Mouse (Mus musculus) spleen, embryonic (tissue): Measurements from ENCODE around the gene Ppp2r5e.

Experiments
- CTCF ChIA-PET: fragments of 350-600 bp; sonication (Branson Sonifier 250); formaldehyde crosslinking; loops from one replicate; lab custom pipeline; 2022; lab: Charles Lee

The Ppp2r5e gene

DNA sequence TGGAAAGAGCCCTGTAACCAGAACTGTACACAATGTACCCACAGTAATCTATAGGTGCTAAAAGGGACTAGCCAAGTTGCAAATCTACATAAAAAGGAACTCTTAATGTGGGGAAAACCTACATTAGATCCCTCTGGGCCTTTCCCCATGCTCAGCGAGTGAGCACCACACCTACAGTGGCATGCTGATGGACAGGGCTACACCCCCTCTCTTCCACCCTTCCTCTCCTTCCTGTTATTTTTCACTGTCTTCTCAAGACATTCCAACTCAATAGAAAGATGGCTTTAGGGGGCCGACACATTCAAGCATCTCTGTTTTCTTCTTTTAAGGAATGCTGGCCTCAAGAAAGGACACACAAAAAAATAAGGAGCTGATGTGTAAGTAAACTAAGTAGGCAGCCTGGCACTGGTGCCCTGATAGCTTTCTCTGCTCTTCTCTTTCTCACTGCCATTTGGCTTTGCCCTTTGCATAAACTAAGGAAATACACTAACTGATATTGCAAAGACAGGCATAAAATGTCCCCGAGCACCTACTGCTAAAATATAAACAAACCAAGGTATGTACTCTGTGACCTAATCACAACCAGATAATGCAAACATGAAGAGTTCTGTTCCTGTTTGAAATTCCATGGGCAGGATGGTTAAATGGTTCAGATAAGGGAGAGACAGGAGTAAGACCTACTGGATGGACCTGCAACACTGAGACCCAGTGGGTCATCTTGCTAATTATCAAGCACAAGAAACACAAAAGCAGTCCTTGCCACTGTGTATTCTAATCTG lies 103.3 kb downstream of the Ppp2r5e start:
- CTCF ChIA-PET, result no interaction called here

DNA sequence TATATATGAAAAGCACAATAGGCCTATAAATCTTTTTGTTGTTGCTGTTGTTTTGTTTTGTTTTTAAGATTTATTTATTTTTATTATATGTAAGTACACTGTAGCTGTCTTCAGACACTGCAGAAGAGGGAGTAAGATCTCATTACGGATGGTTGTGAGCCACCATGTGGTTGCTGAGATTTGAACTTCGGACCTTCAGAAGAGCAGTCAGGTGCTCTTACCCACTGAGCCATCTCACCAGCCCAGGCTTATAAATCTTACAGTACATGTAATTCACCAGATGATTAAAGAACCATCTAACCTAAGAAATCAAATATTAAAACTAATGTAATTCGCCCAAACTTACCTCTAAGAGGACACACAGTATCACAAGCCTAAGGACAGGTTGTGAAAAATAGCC lies 103.9 kb downstream of the Ppp2r5e start:
- CTCF ChIA-PET, result interaction anchor here (0.8 kb wide), 1 partner anchor 52 kb away, joined by 3 read pairs; no protein-coding TSS in a partner anchor

DNA sequence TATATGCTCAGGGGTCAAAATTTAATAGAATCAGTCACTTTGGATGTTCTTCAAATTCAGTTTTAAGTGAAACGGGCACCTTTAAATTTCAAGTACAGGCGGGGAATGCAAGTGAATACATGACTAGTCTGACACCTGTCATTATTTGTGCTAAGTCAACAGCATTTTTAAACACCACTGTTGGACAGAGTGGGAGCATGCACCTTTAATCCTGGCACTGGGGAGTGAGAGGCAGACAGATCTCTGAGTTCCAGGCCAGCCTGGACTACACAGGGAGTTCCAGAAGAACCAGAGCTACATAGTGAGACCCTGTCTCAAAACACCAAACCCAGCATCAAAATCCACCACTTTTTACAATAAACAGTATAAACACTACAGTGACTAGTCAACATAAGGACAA lies 108.5 kb downstream of the Ppp2r5e start:
- CTCF ChIA-PET, result no interaction called here

DNA sequence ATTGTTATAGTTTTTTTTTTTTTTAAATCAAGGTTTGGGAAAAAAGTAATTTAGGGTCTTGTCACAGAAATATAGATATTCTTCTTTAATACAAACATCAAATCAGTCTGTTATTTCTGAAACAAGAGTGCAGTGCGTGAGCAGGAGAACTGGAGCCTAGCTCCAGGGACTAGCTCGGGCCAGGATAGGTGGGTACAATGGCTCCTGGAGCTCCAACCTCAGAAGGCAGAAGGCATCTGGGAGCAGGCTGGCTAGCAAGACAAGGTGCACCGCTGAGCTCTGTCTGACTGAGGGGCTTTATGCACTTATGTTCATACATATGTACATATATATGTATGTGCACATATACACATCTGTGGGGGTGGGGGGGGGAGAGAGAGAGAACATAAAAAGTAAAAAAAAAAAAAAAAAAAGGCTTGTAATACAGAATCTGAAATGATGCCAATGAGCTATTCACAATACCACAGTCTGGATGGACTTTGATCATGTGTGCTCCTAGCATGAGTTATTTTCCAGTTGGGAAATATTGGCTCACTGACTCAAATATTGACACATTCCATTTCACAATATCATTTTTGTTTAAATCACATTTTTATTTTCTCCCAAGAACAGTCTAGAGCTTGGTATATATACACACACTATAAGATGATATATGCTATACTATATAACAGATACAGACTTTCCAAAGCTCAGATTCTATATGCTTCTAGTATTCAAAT lies 109.3 kb downstream of the Ppp2r5e start:
- CTCF ChIA-PET, result interaction anchor here (0.7 kb wide), 1 partner anchor 40 kb away, joined by 12 read pairs; no protein-coding TSS in a partner anchor

DNA sequence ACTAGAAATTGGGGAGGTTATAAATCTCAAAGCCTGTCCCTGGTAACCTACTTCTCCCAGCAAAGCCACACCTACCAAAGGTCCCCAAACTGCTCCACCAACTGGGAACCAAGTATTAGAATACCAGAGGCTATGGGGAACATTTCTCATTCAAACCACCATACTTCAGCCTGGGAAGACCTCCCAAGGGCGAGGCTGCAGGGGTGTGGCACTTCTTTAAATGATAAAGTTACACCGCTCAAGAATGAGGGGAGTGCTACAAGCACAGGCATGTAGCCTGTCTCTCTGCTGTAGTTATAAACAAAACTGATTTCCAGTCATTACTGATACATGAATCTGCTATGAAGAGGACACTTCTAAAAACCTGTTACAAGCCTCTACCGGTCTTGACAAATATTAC lies 113.3 kb downstream of the Ppp2r5e start:
- CTCF ChIA-PET, result no interaction called here

DNA sequence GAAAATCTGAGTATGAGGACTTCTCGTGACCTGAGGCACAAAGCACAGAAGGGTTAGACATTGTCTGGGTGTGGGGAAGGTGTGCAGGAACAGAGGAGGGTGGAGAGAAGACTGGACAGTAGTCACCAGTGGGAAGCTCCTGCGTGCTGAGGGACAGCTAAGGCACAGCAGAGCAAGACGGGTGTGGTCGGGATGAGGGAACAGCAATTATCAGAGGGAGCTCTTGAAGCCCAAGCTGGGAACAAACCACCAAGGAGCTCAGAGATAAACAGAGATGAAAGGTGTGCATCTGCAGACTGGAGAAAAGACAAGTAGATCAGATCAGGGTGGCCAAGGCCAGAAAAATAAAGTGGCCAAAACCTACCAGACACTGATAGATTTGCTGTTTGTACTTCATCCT lies 114.0 kb downstream of the Ppp2r5e start:
- CTCF ChIA-PET, result no interaction called here

DNA sequence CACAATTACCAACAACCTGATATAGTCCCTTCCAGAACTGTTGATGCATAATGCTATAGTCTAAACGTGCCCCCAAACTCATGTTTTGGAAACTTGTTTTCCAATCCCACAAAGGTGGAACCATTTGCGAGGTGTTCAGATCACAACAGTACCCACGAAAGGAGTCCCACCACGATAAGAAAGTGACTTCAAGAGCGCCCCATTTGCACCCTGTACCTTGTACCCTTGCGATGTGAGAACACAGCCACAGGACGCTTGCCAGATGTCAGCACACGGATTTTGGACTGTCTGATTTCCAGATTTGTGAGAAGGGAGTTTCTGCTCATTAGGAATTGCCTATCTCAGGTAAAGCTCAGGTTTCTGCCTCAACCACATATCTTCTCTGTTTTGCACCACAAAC lies 116.0 kb downstream of the Ppp2r5e start:
- CTCF ChIA-PET, result no interaction called here

DNA sequence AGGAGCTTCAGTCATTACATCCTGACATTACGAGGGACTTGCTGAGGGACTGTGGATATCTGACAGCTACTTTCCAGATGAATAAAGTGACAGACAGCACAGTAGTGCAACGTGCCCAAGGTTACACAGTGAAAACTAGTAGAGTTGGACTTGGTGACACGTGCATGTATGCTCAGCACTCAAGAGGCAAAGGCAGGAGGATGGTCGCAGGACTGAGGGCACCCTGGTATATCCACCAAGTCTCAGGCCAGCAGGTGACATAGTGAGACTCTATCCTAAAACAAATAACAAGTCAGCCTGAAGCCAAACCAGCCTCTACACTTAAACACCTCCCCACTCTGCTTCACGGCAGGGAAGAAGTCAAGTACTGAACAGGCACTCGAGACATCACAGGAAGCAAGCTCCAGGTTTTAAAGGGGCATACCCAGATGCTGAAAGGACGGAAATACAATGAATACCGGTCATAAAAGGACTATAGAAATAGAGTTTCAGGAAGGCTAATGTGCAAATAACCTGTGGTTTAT lies 116.6 kb downstream of the Ppp2r5e start:
- CTCF ChIA-PET, result no interaction called here

DNA sequence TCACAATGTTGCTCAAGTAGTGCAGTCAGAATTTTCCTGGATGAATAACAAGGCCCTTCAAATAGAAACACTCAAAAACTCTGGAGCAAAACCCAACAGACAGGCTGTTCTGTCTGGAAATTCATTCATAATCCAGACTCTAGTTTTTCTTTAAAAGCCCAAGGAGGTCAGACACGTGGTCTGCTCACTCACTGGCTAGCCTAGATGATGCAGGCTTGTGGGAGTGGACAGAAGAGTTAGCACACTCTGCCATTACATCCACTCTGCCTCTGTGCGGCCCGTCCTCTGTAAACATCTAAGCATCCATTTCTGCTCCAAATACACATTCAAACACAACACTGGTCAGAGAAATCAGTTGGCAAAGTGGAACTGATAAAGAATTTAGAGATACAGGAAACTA lies 117.4 kb downstream of the Ppp2r5e start:
- CTCF ChIA-PET, result no interaction called here

DNA sequence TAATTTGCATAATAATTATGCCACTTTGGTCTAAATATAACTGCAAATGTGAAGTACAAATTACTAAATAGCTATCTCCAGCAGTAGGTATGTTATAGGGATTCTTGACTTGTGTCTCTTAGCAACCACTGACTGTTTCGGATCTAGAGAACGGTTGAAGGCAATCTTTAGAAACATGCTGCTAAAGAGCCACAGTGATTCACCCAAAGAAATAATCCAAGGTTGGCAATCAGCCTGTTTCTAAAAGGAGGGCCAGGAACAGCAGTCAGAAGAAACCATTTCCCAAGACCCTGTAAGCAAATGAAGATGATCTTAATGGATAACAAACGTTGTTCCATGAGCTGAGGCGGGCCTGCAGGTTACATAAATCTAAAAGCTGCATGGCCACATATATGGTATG lies 117.9 kb downstream of the Ppp2r5e start:
- CTCF ChIA-PET, result no interaction called here

DNA sequence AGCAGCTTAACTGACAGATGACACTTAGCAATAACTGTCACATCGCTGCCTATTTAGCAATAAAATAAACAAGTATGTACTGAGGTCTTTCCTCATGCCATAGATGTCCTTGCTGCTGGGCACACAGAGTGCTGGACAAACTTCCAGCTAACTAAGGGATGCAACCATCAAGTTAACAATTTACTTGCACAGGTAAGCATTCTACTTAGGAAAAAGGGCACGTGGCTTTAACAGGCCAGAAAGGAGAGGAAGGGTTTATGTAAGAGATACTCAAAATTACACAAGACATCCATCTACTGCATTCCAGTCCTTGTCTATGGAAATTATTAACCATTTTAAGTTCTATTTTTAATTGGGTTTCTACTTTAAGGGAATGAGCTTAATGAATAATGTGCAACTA lies 123.0 kb downstream of the Ppp2r5e start:
- CTCF ChIA-PET, result interaction anchor here (0.5 kb wide), 1 partner anchor 85 kb away, joined by 3 read pairs; no protein-coding TSS in a partner anchor

DNA sequence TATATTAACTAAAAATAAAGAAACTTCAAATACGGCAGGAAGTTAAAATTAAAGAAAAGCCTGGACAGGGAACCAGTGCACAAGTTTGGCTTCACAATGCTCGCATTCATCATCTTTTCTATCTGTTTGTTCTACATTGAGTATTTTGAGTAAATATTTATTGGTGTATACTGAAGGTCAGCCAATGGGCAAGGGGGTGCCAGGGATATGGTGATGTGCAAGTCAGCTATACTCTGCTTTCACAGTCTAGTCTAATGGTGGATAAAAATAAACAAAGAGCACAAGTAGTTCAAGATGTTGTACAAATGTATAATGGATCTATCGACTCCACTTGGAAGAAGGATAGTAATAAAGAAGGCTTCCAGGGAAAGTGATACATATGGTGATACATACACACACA lies 123.9 kb downstream of the Ppp2r5e start:
- CTCF ChIA-PET, result no interaction called here

DNA sequence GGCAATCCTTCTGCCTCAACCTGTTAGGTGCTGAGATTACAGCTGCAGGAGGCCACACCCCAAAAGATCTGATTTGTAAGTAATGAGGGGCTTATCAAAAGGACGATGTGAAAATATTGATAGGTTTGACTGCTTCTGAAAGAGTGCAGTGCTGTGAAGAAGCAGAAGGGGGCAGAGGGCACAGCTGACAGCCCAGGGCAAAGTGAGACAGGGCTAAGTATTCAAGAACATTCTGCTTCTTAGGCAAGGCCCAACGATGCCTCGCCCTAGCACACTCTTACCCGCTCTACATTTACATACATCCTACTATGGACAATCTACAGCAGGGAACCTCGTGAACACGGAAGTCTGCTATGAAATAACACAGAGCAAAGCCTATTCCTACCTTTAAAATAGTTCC lies 128.2 kb downstream of the Ppp2r5e start:
- CTCF ChIA-PET, result interaction anchor here (0.7 kb wide), 1 partner anchor 713 kb away, joined by 3 read pairs; no protein-coding TSS in a partner anchor

DNA sequence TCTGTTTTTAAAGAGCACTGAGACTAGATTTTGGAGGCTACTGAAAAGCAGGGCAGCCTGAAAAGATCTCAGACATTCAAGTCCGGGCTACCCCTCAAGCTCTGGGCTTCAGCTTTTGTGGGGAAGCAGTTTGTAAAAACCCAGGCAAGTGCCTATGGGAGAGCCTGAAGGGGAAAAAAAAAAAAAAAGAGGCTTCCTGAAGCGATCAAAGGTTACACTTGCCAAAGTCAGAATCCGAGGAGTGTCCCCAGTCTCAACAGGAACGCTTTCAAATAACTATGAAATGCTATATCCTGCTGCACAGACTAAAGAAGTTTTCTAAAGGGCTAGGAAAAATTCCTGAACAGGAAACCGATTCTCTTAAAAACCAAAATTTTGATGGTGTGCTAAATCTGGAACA lies 128.9 kb downstream of the Ppp2r5e start:
- CTCF ChIA-PET, result interaction anchor here (0.7 kb wide), 3 partner anchors 19 to 874 kb away, joined by 3 to 12 read pairs (median 4); no protein-coding TSS in a partner anchor

DNA sequence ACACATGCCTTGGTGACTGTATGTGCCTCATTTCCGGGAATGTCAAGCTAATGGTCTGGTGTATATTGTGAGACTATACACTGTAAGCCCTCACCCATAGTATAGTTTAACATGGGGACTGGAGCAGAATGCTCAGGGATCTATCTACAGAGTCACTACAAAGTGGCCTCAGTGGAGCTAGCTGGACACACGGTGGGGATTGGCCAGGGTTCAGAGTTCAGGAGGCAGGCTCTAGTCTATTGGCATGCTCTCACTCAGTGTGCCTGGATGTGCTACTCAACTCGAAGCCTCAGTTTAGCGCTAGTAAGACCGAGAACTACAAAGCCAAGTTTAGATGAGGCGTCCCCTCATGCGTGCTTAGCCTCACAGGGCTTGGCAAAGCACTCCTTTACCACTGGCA lies 129.8 kb downstream of the Ppp2r5e start:
- CTCF ChIA-PET, result interaction anchor here (0.7 kb wide), 1 partner anchor 875 kb away, joined by 4 read pairs; no protein-coding TSS in a partner anchor

DNA sequence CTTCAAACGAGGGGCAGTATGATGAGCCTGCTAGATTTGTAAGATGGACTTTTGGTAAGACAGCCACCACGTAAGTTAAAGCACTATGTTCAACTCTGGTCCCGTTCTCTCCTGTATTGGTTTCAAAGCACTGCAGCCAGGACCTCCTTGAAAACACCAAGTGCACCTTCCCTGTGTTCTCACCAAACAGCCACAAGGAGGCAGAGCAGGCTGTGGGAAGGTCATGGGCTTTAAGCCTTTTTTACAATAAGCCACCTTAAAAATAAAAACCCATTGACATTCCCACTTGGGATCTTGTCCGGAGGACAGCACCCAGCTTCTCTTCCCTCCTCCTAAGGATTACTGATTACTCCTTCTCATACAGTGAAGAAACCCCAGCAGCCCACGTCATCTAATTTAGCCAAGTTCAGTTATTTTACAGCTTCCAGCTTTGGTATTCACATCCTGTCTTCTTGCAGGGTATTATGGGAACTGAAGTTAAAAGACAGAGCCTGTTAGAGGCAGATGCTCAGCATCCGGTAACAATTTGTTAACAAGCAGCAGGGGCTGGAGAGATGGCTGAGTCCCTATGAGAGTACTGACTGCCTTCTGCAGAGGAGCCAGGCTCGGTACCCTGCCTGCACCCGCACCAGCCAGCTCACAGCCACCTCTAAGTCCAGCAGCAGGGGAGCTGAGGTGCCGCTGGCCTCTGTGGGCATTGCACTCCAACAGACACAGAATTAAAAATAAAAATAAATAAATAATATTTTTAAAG lies 131.9 kb downstream of the Ppp2r5e start:
- CTCF ChIA-PET, result no interaction called here

DNA sequence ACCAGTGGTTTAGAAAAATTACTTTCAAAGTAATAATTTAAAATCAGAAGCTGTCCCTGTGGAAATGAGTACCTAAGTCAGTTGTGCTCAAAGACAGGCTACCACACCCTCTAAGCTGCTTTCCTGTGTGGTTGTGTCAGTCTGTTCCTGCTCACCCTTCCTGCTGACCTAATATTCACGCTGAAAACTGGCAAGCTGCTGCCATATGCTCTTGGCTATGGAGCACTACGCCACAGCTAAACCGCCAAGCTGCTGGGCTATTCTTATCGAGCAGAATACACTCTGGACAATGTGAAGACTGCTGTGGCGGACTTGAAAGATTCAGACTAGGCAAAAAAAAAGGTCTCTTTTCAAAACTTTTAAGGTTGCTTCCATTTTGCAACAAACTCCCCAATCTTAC lies 135.5 kb downstream of the Ppp2r5e start:
- CTCF ChIA-PET, result no interaction called here

DNA sequence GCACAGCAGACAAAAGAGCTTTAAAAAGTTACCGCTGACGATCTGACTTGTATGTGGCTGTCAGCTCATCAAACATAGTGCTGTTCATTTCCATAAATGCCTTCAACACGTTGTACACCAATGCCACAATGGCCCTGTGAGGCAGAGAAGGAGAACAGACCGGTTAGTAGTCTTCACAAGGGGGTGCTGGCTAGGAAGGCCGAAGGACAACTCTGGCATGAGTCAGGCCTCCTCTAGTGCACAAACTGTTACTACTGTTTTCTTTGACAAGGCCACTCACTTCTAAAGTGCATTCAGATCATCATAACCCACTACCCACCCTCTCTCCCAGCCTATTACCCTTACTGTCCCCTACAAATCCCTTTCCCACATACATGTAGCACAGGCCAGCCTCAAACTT lies 136.4 kb downstream of the Ppp2r5e start:
- CTCF ChIA-PET, result no interaction called here

DNA sequence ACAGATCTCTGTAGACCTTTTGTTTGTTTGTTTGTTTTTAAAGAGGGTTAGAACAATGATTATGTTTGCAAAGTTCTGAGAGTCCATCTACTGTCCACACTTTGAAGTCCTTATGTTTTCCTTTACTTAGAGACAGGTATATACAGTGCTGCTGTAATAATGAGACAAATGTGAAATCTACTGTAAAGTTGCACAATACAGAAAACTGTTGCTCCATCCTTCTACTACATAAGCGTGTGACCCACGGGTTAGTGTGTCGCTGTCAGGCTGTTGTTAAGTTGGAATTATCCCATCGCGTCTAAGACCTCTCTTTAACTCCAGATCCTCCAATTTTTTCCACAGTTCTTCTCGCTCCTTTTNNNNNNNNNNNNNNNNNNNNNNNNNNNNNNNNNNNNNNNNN lies 142.6 kb downstream of the Ppp2r5e start:
- CTCF ChIA-PET, result no interaction called here

DNA sequence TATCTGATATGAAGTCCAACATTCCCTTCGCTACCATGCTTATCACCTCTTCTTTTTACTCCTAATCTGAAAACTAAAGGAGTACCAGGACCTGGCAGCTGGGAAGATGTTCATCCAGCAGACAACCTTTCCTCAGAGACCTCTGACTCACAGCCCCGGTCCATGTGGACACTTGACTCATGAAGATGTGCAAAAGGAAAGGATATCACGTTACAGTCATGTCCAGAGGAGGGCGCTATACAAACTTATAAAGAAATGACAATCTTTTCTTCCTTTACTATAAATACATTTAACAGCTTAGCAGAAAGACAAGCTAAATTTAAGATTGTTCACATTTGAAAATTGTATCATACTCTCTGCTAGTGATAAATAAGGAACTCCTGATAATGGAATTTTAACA lies 143.0 kb downstream of the Ppp2r5e start:
- CTCF ChIA-PET, result no interaction called here

DNA sequence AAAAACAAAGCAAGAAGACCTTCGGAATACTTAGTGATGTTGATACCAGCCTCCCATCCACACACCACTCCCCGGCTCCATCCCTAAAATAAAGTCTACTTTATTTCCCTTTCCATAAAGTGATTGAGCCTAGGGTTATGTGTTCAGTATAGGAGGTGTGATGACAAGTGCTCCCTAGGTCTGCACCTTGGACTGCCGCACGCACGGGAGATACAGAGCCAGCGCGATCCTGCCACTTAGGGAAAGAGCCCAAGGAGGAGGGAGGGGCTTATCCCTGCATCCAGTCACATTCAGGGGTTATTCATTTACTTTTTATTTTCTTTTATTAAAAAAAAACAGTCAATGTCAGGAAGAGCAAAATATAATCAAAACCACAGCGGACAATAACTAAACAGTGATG lies 145.5 kb downstream of the Ppp2r5e start:
- CTCF ChIA-PET, result no interaction called here

DNA sequence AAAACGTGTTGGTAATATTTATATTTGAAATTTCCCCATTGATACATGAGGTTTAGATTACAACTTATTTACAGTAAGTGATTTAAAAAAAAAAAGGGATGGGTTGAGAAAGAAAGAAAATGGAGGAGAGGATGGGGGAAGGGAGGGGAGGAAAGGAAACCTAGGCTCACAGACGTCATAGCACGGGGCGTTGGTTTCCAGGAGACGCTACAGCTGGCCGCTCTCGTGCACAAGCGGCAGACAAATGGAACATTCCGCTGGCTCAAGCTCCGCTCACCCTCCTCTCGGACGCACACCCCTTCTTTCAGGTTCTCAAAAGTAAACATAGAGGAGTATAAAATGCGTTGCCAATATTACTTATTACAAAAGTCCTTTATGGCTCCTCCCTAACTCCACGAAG lies 146.0 kb downstream of the Ppp2r5e start:
- CTCF ChIA-PET, result interaction anchor here (0.6 kb wide), 1 partner anchor 146 kb away, joined by 4 read pairs; no protein-coding TSS in a partner anchor
